ENCODE assay signal across 10 mouse cellular contexts in genomic region chr2:85213746-85214145, GRCm38 (mm10). TPM values are rescaled to one million over a fixed set of nuclear protein-coding genes. Genes with fewer than 3 reads are reported as not detected.
DNase-seq lines count a peak whose midpoint lies in the region.
"Had no signal": no experiment of that assay in that cellular context is flagged by ENCODE, and none has a peak within 500 bp of the region (broad histone marks: within the 10 kb centered on the region; RNA-seq: fewer than 3 reads in every experiment).

No protein-coding gene starts in this region.

- peak; percentile 24 for DNase-seq in heart, adult 11 months
- no peak for DNase-seq in heart, postnatal 14 days
- peak; percentile 69 for DNase-seq in cerebellum, adult 8-10 months
- peak; percentile 81 to 87 for DNase-seq in layer of hippocampus, adult 18-20 months (ENCODE audit: low spot score in 2 of 2)
- peak; percentile 83 to 86 for DNase-seq in left cerebral cortex, postnatal 36 days (ENCODE audit: low spot score in 2 of 2)
- DNase-seq in urinary bladder, postnatal 36 days (ENCODE audit: low spot score in 2 of 2), result no peak
- no peak for DNase-seq in heart, postnatal 4 days
- no peak for DNase-seq in spleen, postnatal 14 days (ENCODE audit: low spot score in 2 of 2)
- DNase-seq: kidney, adult 8-10 months had no signal

- intact Hi-C loops in heart, postnatal 14 days (cut with DNase I), result no loop called here
- intact Hi-C loops in left cerebral cortex, postnatal 36 days (cut with DNase I), result no loop called here

RNA-seq across cellular contexts. Expression of gene Lrrc55, which starts 16.7 kb away (rescaled TPM):
- total RNA-seq in heart, postnatal 14 days (2021), result 1 to 10 TPM; 3.1 to 4.3 TPM
- 10 to 100 TPM; 10.2 to 12.3 TPM for total RNA-seq in layer of hippocampus, adult 18-20 months (2021)
- total RNA-seq in left cerebral cortex, postnatal 36 days (2021), result 10 to 100 TPM; 33.8 to 37.0 TPM
- total RNA-seq in heart, postnatal 4 days (2021), result 1 to 10 TPM; 2.1 to 2.7 TPM
- total RNA-seq: megakaryocyte-erythroid progenitor cell, adult 5-6 weeks had no signal

Comparison
In these comparisons a context has a peak if more than half of its experiments do, and no peak if none do; other contexts are left out.
1. DNase-seq: peak in heart, adult 11 months (single experiment), cerebellum, adult 8-10 months (single experiment), layer of hippocampus, adult 18-20 months (2 of 2) and left cerebral cortex, postnatal 36 days (2 of 2); none in heart, postnatal 14 days (0 of 2), urinary bladder, postnatal 36 days (0 of 2), heart, postnatal 4 days (single experiment) and spleen, postnatal 14 days (0 of 2).